Mouse (Mus musculus) heart, postnatal 14 days (tissue): ENCODE results near the gene Cyp21a1. TPM values are rescaled to one million over a fixed set of nuclear protein-coding genes. Genes with fewer than 3 reads are reported as not detected.
"Not testable (repeated sequence)": the region's sequence is repeated elsewhere in the genome, so short reads cannot be mapped to it uniquely, and the experiment has no call there.

Experiments
- DNase-seq, 2 experiments: peaks; one replicate each; pipeline ENCODE4 v3.0.0; 2021 to 2022
- intact Hi-C: fragments of 180-260 bp; cut with DNase I; formaldehyde crosslinking; loops from one replicate; pipeline ENCODE4 v1.15.1; 2025
- long read RNA-seq, 2 experiments: library from polyadenylated mRNA; stranded (forward); transcript quantifications; one replicate each; pipeline ENCODE4 v2.0.0; 2021
- total RNA-seq, 2 experiments: library from RNA; stranded (reverse); gene quantifications; 2 replicates each; pipeline ENCODE4 v1.2.3; 2021

Cyp21a1 gene
- total RNA-seq = not detected
- long read RNA-seq, experiment 1 = 0 reads
- long read RNA-seq, experiment 2 = 0 reads

- DNase-seq, intact Hi-C loops: not testable (repeated sequence)
Measured at GRCm38 (mm10) chr17:34804301-34804700, at the start of gene Cyp21a1. Gene Cyp21a1 (minus strand): TSS chr17:34804561.

GRCm38 (mm10) chr17:34853511-34853910 is 49.1 kb upstream of the Cyp21a1 start:
- intact Hi-C loops = loop anchor here (5.0 to 10.0 kb wide), 3 partner anchors 91 to 389 kb away; partner anchors contain the start of genes Ddx39b and Lsm2

DNA sequence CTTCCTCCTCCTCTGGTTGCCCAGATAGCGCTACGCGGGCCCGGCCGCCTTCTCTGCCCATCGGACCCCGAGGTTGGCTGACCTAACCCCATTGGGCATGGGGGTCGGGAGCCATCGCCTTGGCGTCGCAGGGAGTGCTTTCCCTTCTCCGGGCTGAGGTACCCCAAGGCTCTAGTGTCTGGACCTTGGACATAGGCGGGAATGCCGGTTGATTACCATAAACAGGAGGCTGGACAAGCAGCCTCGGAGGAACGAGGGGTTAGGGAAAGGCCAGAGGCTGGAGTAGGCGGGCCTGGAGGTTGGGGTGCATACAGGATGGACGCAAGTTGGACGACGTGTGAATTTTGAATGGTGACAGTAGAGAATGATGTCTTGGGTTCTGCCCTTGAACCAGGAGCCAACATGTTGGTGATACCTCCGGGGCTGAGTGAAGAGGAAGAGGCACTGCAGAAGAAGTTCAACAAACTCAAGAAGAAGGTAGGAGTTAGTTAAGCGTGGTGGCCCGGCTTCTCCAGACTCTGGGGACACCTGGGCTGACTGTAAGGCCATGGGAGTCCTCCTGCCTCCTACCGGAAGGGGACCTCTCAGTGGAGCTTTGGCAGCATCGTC is 46.3 kb upstream of the Cyp21a1 start:
- intact Hi-C loops = loop anchor here (2.0 to 10.0 kb wide), 4 partner anchors 48 to 392 kb away; partner anchors contain the start of genes C2, Ddx39b, Ehmt2 and Lsm2
- no peak for DNase-seq

More at GRCm38 (mm10) chr17:34853511-34853910, 49.1 kb upstream of the Cyp21a1 start:
- DNase-seq = no peak

- peak; percentile 98 to 99 for DNase-seq
- intact Hi-C loops = loop anchor here (2.0 to 10.0 kb wide), 4 partner anchors 49 to 392 kb away; partner anchors contain the start of genes C2, Ddx39b, Ehmt2 and Lsm2
Measured at GRCm38 (mm10) chr17:34849722-34850516, 45.6 kb upstream of the Cyp21a1 start, which contains the start of the genes Skiv2l and Nelfe. Gene Skiv2l (minus strand): TSS chr17:34850210. Gene Nelfe (plus strand): TSS chr17:34850391.

- intact Hi-C loops = no loop called here
Measured at GRCm38 (mm10) chr17:34847615-34848014, 43.3 kb upstream of the Cyp21a1 start.

GRCm38 (mm10) chr17:34847192-34847591 is 42.8 kb upstream of the Cyp21a1 start:
- intact Hi-C loops = no loop called here
- DNase-seq = no peak

More at GRCm38 (mm10) chr17:34847615-34848014, 43.3 kb upstream of the Cyp21a1 start:
- no peak for DNase-seq

DNA sequence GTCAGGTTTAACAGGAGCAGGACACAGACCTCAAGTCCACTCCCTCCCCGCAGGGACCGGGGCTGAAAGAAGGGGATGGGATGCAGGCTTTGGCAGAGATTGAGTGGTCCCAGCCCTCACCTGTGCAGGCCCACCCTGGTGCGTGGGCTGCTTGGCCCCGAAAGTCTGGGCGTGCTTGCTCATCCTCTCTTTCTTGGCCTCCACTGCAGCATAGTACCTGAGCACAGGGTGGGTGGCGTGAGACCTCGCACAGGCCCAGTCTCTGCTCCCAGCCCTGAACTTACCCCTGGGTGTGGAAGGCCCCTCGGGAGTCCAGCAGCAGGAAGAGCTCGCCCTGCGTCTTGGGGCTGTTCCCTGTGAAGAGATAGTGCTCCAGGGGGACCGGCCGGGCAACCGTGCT is 40.5 kb upstream of the Cyp21a1 start:
- no peak for DNase-seq
- intact Hi-C loops = no loop called here

GRCm38 (mm10) chr17:34840736-34841307 is 36.5 kb upstream of the Cyp21a1 start:
- intact Hi-C loops = no loop called here
- DNase-seq = no peak

GRCm38 (mm10) chr17:34838785-34839184 is 34.4 kb upstream of the Cyp21a1 start:
- intact Hi-C loops = no loop called here
- no peak for DNase-seq

DNA sequence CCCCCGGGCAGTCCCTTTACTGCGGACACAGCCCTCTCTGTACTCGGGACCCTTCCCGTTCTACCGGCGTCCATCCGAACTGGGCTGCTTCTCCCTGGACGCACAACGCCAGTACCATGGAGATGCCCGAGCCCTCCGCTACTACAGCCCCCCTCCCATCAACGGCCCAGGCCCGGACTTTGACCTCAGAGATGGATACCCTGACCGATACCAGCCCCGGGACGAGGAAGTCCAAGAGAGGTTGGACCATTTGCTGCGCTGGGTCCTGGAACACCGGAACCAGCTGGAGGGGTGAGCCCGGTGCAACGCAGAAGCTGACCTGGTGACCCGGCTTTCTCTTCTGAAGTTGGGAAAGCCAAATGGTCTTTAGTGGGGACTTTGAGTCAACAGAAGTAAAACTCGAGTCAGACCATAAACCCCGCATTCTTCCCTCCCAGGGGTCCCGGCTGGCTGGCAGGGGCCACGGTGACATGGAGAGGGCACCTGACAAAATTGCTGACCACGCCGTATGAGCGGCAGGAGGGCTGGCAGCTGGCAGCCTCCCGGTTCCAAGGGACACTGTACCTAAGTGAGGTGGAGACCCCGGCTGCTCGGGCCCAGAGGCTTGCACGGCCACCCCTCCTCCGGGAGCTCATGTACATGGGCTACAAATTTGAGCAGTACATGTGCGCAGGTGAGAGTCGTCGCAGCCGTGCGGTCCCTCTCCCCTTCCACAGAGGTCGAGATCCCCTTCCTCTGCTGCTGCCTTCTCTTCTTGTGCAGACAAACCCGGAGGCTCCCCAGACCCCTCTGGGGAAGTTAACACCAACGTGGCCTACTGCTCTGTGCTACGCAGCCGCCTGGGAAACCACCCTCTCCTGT is 33.3 kb upstream of the Cyp21a1 start:
- intact Hi-C loops = no loop called here

DNA sequence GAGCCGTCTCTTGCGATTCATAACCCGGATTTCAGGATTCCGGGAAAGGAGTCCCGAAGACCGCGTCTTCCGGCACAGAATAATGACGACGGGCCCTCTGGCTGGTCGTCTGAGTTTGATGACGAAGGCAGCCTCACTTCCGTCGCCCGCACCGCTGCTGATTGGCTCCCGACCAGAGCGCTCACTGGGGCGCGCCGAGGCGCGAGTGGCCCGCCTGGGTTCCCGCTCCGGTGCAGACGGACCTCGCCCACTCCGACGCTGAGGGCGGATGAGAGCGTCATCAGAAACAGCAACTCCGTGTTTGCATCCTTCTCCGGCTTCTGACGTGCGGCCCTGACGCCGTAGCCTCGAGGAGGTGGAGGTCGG is 32.5 kb upstream of the Cyp21a1 start, which contains the start of the genes Stk19 and Dxo:
Gene Stk19 (minus strand): TSS at position 90 of the 366 bp plus-strand sequence.
Gene Dxo (plus strand): TSS at position 164 of the 366 bp plus-strand sequence.
- intact Hi-C loops = no loop called here
- DNase-seq = peak; percentile 94 to 98

More for the DNA sequence above, 33.3 kb upstream of the Cyp21a1 start:
- no peak for DNase-seq

- intact Hi-C loops = no loop called here
- DNase-seq = no peak
Measured at GRCm38 (mm10) chr17:34836155-34836855, 31.9 kb upstream of the Cyp21a1 start.

GRCm38 (mm10) chr17:34830776-34831175 is 26.4 kb upstream of the Cyp21a1 start:
- DNase-seq, intact Hi-C loops: not testable (repeated sequence)

DNA sequence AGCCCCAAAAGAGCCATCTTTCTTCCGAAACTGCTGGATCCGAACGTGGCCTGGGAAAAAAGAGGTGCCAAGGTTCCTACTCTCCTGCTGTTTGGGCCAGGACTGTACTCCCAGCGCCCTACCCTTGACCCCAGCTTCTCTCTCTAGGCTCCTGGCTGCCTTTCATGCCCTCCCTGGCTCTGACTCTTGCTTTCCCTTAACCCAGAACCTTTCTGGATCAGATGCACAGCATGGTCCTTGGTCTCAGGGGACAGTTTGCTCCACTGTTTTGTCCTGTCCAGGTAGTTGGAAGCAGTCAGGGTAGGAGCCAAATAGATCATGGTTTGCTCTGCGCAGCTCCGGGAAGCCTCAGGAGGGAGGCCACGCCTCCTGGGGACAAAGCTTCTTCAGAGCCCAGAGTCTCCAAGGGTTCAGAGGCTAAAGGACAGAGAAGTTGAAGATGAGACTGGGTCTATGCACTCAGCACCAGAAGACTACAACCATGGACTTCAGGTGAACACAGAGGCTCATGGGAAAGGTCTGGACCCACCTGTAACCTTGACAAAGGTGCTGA is 10.5 kb upstream of the Cyp21a1 start:
- intact Hi-C loops = loop anchor here (5.0 kb wide), 2 partner anchors 83 to 163 kb away; no protein-coding TSS in a partner anchor

GRCm38 (mm10) chr17:34813747-34814146 is 9.4 kb upstream of the Cyp21a1 start:
- peak; percentile 58 to 62 for DNase-seq
- intact Hi-C loops = loop anchor here (5.0 kb wide), 2 partner anchors 81 to 161 kb away; no protein-coding TSS in a partner anchor

More for the DNA sequence above, 10.5 kb upstream of the Cyp21a1 start:
- no peak for DNase-seq

- intact Hi-C loops = loop anchor here (5.0 kb wide), 2 partner anchors 79 to 159 kb away; no protein-coding TSS in a partner anchor
- no peak for DNase-seq
Measured at GRCm38 (mm10) chr17:34811275-34811674, 6.9 kb upstream of the Cyp21a1 start.

GRCm38 (mm10) chr17:34810811-34811210 is 6.5 kb upstream of the Cyp21a1 start:
- not testable (repeated sequence) for DNase-seq
- intact Hi-C loops = loop anchor here (5.0 kb wide), 2 partner anchors 79 to 159 kb away; no protein-coding TSS in a partner anchor

DNA sequence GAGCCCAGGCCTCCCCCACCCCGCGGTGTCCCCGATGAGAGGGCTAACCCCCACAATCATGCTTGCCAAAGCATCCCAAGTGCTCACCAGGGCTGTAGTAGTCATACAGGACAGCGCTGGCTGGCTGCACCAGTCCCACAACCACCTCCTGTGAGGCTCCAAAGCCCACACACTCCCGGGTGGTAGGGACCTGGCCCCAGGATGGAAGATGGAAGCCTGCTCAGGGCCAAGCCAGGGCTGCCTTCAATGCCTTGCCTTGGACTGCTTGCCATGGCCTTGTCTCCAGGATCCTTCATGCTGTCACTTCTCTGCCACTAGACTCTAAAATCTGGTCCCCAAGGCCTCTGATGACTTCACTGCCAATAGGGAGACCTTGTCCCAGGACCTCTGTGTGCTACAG is 6.0 kb upstream of the Cyp21a1 start:
- intact Hi-C loops = loop anchor here (5.0 kb wide), 2 partner anchors 78 to 158 kb away; no protein-coding TSS in a partner anchor
- not testable (repeated sequence) for DNase-seq
